Mouse (Mus musculus) G1E (cell line): ENCODE results near the gene Mtmr12.

Experiments used
- CTCF ChIP-seq: IDR thresholded peaks from 2 replicates; pipeline ENCODE4 v1.5.1; 2012; ENCODE audit warnings: low read depth, low read length, inconsistent platforms, mixed read lengths
- GATA1 ChIP-seq: IDR thresholded peaks from 2 replicates; pipeline ENCODE4 v1.6.1; 2012; ENCODE audit warnings: borderline replicate concordance, low read length, inconsistent platforms, mixed read lengths
- TAL1 ChIP-seq: conservative IDR thresholded peaks from 2 replicates; pipeline ENCODE4 v1.6.1; 2012; ENCODE audit warnings: low read depth, low read length, inconsistent platforms, mixed read lengths

- TF ChIP-seq TAL1 (no peak), CTCF (no peak), GATA1 (no peak)
These were observed 45.5 kb downstream of the Mtmr12 start for GRCm38 (mm10) chr15:12250350-12250749.
